Comparison of ENCODE assay signal across 8 mouse cellular contexts in the genomic region with DNA sequence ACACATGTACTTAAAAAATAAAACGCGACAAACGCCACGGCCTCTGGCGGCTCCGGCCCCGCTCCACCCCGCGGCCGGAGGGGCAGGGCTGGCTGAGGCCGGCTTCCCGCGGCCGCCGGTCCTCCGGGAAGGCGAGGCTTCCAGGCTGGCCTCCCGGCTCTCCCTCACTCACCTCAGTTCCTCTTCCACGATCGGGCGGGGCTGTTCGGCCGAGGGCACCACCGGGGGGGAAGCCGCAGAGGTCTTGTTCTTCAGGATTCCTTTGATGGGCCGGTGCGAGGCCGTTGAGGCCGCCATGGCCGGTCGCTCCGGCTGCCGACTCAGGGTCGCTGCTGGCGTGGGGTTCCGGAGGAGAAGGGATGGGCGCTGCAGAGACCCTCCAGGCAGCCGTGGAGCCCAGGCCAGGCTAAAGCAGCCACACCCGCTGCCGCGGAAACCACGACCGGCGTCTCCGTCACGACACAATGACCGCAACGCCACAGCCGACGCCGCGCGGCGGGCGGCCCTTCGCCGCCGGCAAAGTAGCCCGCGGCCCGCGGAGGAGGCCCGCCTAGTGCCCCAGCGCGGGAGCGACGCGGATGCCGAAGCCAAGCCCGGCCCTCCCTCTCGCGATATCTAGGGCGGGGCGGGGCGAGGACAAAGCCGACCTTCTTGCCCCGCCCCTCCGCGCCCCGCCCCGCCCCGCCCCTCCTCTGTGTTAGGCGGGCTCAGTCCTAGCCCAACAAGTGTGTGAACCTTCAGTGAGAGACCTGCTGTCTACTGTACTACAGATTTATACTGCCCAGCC. TPM values are rescaled to one million over a fixed set of nuclear protein-coding genes. Genes with fewer than 3 reads are reported as not detected.
DNase-seq lines count a peak whose midpoint lies in the region; ATAC-seq lines count a peak whose summit lies in the region.

Ppp1r2 (minus strand) TSS at position 604 of the 787 bp plus-strand sequence.

- DNase-seq in adrenal gland, adult 18-20 months (ENCODE audit: low spot score in 2 of 2) = peak; percentile 97 to 98
- peak; percentile 91 for DNase-seq in embryo, embryonic 10 days (ENCODE audit: low spot score)
- peak; percentile 96 for DNase-seq in gastrocnemius, postnatal 14 days
- DNase-seq in induced T-regulatory cell, adult 2 months (ENCODE audit: low read depth) = peak; percentile 95
- peak; percentile 85 to 90 for DNase-seq in left cerebral cortex, postnatal 14 days (ENCODE audit: low spot score in 2 of 2)
- peak; percentile 92 for DNase-seq in right cerebral cortex, postnatal 14 days
- DNase-seq in urinary bladder, postnatal 25 days (ENCODE audit: low spot score) = peak; percentile 94

- peak; percentile 96 for ATAC-seq in megakaryocyte-erythroid progenitor cell, adult 5-6 weeks (replicated peaks; ENCODE audit: low FRiP score, low TSS enrichment, poor library complexity, severe bottlenecking)

- intact Hi-C loops in gastrocnemius, postnatal 14 days (cut with DNase I; ENCODE audit: low total_unique reads) = loop anchor here (10.0 kb wide), 1 partner anchor 70 kb away; no protein-coding TSS in a partner anchor
- intact Hi-C loops in left cerebral cortex, postnatal 14 days (cut with DNase I) = loop anchor here (5.0 kb wide), 2 partner anchors 72 to 73 kb away; partner anchors contain the start of gene Acap2

RNA-seq across cellular contexts. Expression of gene Ppp1r2, which starts in this region (rescaled TPM):
- total RNA-seq in adrenal gland, adult 18-20 months (2021) = 10 to 100 TPM; 74.0 to 78.2 TPM
- 10 to 100 TPM; 71.6 to 76.0 TPM for total RNA-seq in gastrocnemius, postnatal 14 days (2021)
- 10 to 100 TPM; 70.6 to 78.2 TPM for total RNA-seq in left cerebral cortex, postnatal 14 days (2021)
- total RNA-seq in megakaryocyte-erythroid progenitor cell, adult 5-6 weeks (2014; fragmentation: Nextera tagmentation) = 43.3 and 53.4 TPM in 2 replicates
- total RNA-seq in megakaryocyte-erythroid progenitor cell, adult 5-6 weeks (2017) = 48.4 and 57.5 TPM in 2 replicates

Comparison
In these comparisons a context has a peak if more than half of its experiments do, and no peak if none do; other contexts are left out.
1. Peak in every context shown above with its lines: DNase-seq and ATAC-seq.